Mouse (Mus musculus) lung, postnatal 36 days (tissue): ENCODE measurements around the gene Rassf8.

Source experiments
- DNase-seq: peaks from one replicate; pipeline ENCODE4 v3.0.0; 2022; ENCODE audit warnings: mixed read lengths

Gene Rassf8

DNA sequence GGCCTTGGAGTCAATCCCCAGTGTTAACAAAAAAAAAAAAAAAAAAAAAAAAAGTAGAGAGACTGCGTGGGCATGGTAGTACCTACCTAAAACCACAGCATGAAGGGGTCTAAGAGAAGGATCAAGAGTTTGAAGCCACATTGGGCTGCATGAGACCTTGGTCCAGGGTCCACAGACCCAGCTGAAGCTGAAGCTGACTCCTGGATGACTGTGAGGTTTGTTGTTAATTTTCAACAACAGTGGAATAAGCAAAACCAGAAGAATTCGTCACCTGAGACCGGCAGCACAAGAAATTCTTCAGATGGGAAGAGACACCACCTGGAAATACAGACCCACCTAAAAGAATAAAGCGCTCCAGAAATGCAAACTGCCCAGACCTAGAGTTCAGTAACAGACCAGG is 79.8 kb downstream of the Rassf8 start:
- DNase-seq: no peak

DNA sequence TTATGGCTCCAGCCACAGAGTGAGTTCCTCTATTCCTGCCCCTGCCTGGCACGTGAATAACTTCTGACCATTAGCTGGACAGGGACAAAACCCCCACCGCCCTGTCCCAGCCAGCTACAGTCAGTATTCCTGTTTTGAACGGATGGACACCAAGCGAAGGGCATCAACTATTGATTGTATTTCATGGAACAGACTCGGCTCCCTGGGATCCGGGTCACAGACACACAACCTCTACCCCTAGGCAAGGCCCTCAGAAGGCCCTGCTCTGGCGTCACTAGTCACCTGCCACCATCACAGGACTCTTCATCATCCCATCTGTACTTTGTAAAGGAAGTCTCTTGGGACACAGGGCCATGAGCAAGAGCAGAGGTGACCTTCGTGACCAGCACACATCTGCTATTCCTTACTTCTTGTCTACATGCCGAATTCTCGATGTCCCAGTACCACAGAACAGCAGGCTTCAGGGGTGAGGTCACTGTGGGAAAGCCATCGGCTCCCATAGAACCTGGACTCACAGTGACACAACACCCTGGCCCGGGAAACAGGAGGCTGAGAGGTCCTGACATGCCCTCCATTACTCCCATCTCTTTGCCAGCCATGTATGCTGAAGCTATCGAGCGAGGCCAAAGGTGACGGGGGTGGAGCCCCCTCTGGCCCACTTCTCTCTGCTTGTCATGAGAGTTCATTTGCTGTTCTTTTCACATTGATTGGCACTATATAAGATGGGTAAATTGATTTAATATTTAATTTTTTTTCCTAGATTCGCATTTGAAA is 82.7 kb downstream of the Rassf8 start:
- DNase-seq: no peak

DNA sequence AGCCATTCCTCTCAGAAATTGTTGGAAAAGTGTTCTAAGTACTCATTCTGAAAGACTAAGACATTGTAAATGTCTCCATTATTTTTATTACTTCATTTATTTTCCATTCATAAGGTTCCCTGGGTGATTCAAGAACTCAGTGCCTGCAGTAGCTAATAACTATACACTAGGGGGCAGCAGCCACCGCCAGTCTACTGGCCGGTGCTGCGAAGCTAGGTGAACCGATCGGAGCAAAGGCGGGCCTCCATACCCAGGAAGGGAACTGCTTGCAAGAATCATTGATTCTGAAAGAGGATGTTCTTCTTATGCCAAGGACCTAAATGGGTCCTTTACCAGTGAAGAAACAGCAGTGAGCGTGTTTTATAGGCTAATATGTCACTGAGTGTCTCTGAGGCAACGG is 83.6 kb downstream of the Rassf8 start:
- DNase-seq: peak; percentile 75

DNA sequence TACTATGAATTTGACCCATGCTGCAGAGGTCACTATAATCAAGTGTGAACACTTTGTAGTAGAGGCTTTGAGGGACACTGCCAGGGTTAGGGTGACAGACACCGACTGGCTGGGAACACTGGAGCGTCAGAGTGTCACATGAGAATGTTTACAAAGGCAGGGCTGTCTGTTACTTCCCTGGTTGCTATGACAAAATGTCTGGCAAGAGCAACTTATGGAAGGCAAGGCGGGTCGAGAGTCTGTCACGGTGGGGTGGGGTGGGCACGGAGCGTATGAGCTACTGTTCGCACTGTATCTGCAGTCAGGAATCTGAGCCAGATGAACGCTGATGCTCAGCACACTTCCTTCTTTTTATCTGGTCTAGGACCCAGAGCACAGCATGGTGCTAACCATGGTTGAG is 84.1 kb downstream of the Rassf8 start:
- peak; percentile 27 for DNase-seq

DNA sequence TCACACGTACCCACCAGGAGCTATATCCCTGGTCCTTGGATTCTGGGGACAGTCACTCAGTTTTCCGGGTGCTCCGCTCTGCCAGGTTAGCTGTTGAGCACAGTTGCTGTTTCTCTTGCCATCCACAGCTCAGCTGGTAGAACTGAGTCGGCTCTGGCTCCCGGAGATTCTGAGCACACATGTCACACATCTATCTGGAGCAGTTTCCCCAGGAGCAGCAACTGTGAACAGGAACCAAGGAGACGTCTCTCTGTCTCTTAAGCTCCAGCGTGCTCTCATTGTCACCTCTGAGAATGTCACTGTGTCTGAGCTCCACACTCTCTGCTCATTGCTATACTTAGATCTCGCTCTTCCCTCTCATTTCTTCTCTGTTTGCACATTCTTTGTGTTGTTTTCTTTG is 86.4 kb downstream of the Rassf8 start:
- no peak for DNase-seq

DNA sequence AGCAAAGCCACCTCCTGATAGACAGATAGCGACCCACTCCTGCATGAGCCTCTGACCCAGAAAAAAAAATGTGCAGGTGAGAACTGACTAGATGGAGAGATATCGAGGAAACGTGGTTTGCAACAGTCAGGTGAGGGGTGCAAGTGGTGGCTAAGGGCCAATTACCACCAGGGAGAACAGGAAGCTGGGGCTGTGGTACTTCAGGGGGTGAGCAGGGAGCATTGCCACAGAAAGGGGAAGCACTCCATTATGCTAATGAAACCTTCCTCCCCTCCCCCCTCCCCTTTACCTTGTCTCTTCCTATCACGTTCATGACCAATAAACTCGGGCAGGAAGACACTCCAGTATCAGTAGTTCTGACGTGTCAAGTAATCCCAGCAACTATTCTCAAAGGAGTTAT is 88.8 kb downstream of the Rassf8 start:
- no peak for DNase-seq

DNA sequence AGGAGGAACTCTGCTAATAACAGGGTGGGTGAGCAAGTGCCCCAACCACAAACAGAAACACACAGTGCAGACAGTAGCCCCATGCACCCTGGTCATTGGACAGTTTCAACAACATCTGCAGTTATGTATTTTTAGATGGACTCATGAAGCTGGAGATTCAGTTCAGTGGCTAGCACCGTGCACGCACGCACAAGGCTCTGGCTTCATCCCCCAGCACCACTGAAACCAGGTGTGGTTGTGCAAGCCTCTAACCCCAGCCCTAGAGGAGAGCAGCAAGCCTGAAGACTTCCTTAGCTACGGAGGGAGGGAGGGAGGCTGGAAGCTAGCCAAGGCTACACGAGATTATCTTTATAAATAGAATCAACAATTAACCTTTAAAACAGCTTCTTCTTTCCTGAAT is 99.1 kb downstream of the Rassf8 start:
- DNase-seq: peak; percentile 21

DNA sequence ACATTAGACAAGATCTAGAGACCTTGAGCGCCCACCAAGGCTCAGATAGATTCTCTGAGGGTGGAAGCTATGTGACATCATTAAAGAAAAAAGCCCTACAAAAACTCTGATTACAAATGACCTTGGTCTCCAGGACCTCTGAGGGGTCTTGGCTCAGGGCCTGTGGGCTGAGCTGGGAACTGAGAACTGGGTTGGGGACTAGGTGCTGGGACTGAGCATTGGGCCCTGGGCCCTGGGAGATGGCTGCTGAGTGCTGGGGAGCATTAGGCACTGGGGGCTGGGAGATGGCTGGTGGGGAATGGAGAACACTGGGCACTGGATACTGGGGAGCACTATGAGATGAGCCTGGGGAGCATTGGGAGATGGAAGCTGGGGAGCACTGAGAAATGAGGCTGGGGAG is 99.5 kb downstream of the Rassf8 start:
- DNase-seq: no peak

DNA sequence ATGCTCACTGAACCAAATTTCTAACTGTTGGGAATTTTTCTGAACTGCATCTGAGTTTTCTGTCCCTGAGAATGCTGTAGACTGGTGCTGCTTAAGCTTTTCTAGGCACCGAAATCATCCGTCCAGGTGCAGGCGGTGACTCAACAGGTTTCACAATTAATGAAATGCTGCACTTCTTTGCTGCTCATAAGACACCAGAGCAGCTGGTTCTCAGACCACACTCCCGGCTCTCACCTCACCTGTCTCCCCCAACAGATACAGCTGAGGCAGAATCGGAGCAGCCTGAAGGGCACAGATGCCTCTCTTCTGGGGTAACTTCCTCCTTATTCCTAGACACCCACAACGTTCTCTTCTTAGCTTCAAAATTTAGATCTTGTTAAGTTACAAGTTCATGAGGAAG is 100.4 kb downstream of the Rassf8 start:
- no peak for DNase-seq

DNA sequence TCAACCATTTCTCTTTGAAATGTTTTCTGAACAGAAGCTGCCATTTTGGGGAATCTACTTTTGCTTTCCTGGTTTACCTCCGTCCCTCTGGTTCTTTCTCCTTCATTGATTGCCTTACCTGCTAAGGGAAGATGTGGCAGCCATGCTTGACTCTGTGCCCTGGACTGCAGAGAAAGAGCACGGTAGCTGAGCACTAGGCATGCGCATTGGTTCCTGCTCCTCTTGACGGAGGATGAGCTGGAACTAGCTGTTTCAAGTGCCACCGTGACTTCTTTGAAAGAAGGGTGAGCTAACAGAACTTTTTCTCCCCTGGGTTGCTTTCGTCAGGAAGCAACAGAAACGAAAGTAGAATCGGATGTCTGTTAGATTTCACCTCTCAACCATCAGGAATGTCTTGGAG is 101.1 kb downstream of the Rassf8 start:
- DNase-seq: no peak

DNA sequence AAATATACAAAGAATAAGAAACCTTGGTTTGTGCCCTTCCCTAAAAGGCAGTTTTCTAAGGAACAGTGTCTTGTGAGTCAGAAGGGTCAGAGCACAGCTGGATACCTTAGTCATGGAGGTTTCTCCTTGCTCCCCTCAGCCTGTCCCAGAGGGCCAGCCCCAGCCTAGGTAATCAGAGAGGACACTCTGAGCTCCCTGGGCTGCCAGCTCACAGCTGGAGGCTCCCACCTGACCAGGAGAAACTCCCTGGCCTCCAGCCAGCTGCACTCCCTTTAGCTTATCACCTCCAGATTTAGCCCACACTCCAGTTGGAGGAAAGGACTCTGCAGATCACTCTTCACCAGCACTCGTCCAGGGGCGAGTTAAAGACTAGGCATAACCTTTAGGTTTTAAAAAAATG is 104.2 kb downstream of the Rassf8 start:
- DNase-seq: peak; percentile 61

DNA sequence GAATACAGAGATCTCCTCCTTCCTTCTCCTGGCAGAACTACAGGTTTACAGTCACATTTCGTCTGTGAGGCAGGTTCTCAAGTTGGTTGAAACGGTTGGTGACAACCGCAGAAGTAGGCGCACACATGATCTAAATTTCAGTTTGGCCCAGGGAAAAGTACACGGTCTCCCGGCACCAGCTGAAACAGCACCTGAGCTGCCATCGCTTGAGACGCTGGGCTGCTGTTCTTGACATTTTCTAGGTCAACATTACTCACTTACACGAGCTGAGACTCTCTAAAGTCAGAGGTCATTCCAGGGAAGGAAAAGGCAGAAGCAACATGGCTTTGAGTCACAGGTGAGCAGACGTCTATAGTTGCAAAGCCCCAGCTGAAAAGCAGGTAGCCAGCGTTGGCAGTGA is 105.4 kb downstream of the Rassf8 start:
- DNase-seq: peak; percentile 30

DNA sequence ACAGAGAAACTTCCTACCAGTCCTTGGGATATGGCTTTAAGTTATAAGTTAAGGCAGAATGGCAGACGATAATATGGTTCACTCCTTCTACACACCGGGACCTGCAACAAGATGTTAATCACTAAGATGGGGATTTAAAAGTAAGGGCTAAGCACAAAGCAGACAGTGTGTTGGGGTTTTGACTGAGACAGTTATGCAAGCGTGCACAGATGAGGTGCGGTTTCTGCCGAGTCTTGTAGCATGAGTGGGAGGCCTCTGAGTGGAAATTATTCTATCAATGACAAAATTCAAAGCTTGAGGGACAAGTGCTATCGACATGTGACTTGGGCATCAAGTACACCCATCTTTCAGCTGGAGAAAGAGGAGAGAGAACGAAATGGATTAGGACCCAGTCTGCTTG is 106.2 kb downstream of the Rassf8 start:
- DNase-seq: no peak

DNA sequence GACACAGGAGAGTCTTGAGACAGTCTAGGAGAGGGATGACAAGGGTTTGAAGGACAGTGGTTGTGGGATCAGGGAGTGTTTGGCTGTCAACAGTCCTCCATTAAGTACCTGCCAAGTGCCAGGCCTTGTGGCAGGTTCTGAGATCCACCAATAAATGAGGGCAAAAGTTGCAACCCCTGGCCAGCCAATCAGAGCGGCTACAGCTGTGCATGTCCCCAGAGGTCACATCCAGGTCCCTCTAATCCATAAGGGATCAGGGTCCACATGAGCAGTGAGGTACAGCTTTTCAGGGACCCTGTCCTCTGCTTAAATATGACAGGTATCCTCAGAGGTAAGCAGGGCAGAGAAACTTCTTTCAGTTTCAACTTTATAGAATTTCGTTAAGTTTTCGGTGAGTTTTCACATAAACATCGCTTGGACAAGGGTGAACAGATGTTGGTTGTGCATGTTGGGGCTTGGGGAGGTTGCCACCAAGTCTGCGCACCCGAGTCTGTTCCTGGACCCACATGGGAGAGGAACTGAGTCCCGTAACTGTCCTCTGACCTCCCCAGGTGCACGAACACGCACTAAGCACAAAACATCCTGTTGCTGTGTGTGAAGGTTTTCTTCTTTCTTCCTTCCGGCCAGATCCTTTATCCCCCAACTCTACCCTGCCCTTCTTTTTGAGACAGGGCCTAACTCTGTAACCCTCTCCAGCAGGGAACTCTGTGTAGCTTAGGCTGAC is 107.0 kb downstream of the Rassf8 start:
- no peak for DNase-seq

DNA sequence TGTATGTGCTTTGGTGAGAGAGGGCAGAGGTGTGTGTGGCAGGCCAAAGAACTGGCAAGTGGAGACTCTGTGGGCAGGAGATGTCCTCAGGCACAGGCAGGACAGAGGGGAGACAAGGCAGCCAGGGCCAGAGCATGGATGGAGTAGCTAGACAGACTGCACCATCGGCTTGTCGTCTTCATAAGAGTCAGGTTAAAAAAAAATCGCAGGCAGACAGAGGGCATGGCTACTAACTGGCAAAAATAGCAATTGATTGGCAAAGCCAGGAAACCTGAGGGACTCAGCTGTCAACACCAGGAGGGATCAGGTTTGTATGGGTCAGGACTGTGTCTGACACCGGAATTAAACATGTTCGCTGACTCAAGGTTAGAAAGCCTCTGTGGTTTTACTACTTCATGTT is 108.2 kb downstream of the Rassf8 start:
- no peak for DNase-seq

DNA sequence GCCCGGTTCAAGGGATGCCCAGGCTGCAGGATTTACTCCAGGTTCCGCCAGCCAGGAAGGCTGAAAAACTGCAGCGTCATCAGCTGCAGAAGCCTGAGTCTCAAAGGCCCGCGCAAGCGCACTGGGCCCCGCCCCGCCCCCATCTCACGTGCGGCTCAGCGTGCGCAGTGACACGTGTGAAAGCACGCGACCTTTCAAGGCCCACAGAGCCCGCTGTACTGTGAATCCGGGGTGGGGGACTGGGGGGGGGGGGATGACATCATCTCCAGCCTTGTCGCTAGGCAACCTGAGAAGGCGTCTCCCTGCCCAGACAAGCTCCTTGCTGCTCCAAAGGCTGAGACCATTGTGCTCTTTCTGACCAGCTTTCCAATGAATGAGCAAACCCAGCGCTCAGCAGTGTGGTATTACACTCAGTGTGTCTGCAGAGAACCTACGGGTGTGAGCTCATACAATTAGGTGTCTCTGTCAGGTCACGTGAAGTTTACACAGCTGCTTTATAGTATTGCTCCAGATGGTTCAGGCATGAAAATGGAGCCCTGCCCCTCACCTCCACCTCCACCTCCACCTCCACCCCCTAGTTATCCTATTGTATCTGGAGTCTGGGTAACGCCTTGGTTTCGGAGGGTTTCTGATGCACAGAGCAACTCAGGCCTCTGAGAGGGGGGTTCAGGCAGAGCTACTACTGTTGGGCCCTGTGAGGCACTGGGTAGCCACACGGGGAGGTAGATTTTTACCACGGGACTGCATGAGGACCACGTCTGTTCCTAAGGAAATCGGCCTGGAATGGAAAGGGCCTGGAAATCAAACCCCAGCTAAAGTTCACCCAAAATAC is 109.4 kb downstream of the Rassf8 start:
- peak; percentile 98 for DNase-seq

DNA sequence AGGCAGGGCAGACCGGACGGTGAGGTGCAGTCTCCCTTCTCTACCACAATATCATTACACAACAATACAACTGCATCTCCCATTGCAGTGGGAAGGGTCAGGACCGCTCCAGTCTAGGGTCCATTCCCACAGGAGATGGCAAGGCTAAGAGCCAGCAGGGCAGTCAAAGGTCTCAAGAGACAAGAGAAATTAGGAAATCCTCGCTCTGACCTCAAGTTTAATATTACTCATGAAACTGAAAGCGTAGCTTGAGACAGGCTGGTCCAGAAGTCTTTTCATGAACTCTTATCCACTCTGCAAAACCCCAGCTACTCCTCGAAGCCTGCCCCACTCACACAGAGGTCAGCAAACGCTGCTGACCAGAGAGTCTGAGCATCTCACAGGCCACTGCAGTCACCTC is 110.9 kb downstream of the Rassf8 start:
- DNase-seq: no peak

DNA sequence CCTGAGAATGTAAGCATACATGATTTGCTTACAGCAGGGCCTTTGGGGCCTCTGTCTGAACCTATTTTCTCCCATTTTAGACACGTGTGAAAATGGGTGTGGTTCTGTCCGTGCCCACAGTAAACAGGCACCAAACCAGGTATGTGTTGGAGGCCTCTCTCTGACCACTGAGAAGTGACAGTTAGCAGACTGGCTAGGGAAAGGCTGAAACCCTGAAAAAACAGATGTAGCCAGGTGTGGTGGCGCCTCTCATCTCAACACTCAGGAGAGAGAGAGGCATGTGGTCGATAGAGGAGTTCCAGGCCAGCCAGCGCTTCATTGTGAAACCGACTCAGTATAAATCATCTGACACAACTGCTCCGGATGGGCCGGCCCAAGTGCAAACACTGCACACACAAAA is 111.9 kb downstream of the Rassf8 start:
- no peak for DNase-seq

DNA sequence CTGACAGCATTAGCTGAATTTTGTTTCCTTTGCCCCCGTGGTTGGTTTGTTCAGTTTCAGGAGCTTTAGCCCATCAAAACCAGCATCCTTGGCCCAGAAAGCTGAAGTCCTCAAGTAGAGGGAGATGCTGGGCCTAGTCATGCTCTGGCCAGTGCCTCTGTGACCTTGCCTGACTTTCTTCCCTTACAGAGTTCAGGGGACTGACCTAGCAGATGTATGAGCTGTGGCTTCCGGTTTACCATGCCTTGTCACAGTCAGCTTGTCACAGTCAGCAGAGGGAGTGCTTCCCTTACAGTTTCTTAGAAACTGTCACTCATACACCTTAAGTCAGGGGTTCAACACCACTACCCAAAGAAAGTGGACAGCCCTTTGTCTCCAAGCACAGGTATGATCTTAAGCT is 113.8 kb downstream of the Rassf8 start:
- peak; percentile 54 for DNase-seq

DNA sequence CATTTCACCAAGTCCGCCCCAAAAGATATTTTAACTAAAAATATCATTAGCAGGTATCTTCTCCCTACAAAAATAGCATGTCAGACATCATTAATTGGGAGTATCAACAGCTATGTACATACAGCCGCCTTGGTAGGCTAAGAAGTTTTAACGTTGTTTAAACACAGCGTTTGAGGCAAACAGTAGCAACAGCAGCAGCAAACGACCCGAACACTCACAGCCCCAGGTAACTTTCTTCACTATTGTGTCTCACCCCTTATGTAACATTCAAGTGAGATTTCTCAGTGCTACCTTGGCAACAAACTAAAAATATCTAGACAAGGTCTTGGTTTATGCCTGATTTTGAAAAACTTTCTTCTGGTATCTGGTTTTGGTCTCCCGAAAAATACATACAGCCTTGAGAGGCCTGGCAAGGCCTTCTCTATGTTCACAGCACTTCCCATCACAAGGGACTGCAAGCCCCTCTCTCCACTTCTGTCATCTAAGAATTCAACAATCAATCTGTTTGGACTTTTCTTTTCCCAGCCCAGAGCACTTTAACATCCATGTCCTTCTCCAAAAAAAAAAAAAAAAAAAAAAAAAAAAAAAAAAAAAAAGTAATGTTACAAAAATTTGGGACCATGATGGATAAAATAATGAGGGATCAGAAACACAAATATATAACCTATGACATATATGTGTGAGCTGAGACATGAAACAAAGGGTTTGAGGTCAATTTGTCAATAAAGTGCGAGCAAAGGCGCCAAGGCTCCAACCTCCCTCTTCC is 115.1 kb downstream of the Rassf8 start:
- no peak for DNase-seq

DNA sequence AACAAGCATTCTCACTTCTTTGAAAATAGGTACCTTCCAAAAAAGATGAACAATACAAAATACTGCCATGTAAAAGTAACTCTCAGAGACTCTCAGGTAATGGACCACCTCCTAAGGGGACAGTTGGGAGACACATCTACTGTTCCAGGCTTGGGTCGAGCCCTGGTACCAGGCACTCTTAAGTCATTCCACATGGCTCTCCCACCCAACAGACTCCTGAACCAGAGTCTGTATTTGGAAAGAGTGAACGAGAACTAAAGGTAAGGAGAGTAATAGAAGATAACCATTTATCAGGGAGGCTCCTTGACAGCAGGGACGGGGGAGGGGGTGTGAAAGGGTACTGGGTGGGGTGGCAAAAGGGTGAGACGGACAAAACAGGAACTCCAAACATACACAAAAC is 115.8 kb downstream of the Rassf8 start:
- no peak for DNase-seq

DNA sequence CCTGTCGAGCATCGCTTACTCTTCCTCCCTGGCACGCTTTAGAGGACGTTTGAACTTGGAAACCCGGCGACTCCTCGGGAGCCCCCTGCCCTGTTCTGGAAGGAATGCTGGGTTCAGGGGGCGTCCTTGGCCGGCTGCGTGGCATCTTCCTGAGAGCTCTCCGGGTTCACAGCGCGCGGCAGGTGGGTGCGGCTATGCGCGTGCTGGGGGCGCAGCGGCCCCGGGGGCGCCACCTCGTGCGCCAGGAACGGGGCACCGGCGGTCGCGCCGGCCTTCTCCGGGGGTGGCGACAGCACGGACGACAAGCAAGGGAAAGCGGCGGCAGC is 116.2 kb downstream of the Rassf8 start:
- DNase-seq: no peak
